Mouse (Mus musculus): ENCODE measurements at regions not wholly inside any gene's neighbourhood (a gene's known extent, or its start where the extent isn't known, plus 50 kb on each side); places are given as distances from the start of the nearest gene placed in this dataset.

GRCm38 (mm10) chr11:12841393-12841792, 376.6 kb upstream of the Cobl start:
- TF ChIP-seq CTCF (IDR thresholded peaks at IDR 0.05; ENCODE audit: extremely low read depth, insufficient read length, insufficient replicate concordance, low read depth, low read length) (no peak), POLR2A (IDR thresholded peaks at IDR 0.05; ENCODE audit: low read depth, low read length) (no peak)

All from small intestine, adult 2 months (tissue).